Mouse (Mus musculus): ENCODE data around the gene Cep104.

The Cep104 gene

GRCm38 (mm10) chr4:153979243-153979642, 4.2 kb downstream of the Cep104 start:
- in situ Hi-C loops (cut with MboI, MseI) = no loop called here

GRCm38 (mm10) chr4:153980470-153980869, 5.5 kb downstream of the Cep104 start:
- in situ Hi-C loops (cut with MboI, MseI) = loop anchor here in 1 of 2 experiments (5.0 kb wide), 1 partner anchor 53 kb away; no protein-coding TSS in a partner anchor

GRCm38 (mm10) chr4:153992715-153993114, 17.7 kb downstream of the Cep104 start:
- in situ Hi-C loops (cut with MboI, MseI) = no loop called here

GRCm38 (mm10) chr4:153993505-153993904, 18.5 kb downstream of the Cep104 start:
- in situ Hi-C loops (cut with MboI, MseI) = no loop called here

GRCm38 (mm10) chr4:154005488-154005887, 30.5 kb downstream of the Cep104 start:
- in situ Hi-C loops (cut with MboI, MseI) = no loop called here

GRCm38 (mm10) chr4:154006264-154006663, 31.3 kb downstream of the Cep104 start:
- in situ Hi-C loops (cut with MboI, MseI) = no loop called here

- in situ Hi-C loops (cut with MboI, MseI) = no loop called here
These were observed 32.8 kb downstream of the Cep104 start for GRCm38 (mm10) chr4:154007759-154008158.

GRCm38 (mm10) chr4:154010907-154011645, 36.1 kb downstream of the Cep104 start:
- in situ Hi-C loops (cut with MboI, MseI) = no loop called here

GRCm38 (mm10) chr4:154011646-154012089, 36.7 kb downstream of the Cep104 start, which contains the start of gene Lrrc47:
Lrrc47 (plus strand) TSS chr4:154011731.
- in situ Hi-C loops (cut with MboI, MseI) = no loop called here

- in situ Hi-C loops (cut with MboI, MseI) = no loop called here
These were observed 37.3 kb downstream of the Cep104 start for GRCm38 (mm10) chr4:154012132-154012882.

- in situ Hi-C loops (cut with MboI, MseI) = no loop called here
These were observed 40.5 kb downstream of the Cep104 start for GRCm38 (mm10) chr4:154015476-154015875.

GRCm38 (mm10) chr4:154019571-154019970, 44.6 kb downstream of the Cep104 start:
- in situ Hi-C loops (cut with MboI, MseI) = no loop called here

- in situ Hi-C loops (cut with MboI, MseI) = no loop called here
These were observed 46.4 kb downstream of the Cep104 start for GRCm38 (mm10) chr4:154021432-154021831.

GRCm38 (mm10) chr4:154022407-154022806, 47.4 kb downstream of the Cep104 start:
- in situ Hi-C loops (cut with MboI, MseI) = no loop called here

GRCm38 (mm10) chr4:154022844-154023243, 47.9 kb downstream of the Cep104 start:
- in situ Hi-C loops (cut with MboI, MseI) = no loop called here

- in situ Hi-C loops (cut with MboI, MseI) = no loop called here
These were observed 49.0 kb downstream of the Cep104 start for GRCm38 (mm10) chr4:154023754-154024601.

- in situ Hi-C loops (cut with MboI, MseI) = no loop called here
These were observed 49.9 kb downstream of the Cep104 start for GRCm38 (mm10) chr4:154024729-154025521.

- in situ Hi-C loops (cut with MboI, MseI) = no loop called here
These were observed 50.8 kb downstream of the Cep104 start, which contains the start of gene Smim1 for GRCm38 (mm10) chr4:154025641-154026440. Smim1 (minus strand) TSS chr4:154026230.

GRCm38 (mm10) chr4:154026441-154026761, 51.4 kb downstream of the Cep104 start:
- in situ Hi-C loops (cut with MboI, MseI) = no loop called here

- in situ Hi-C loops (cut with MboI, MseI) = no loop called here
These were observed 53.1 kb downstream of the Cep104 start for GRCm38 (mm10) chr4:154028066-154028465.
